Mouse (Mus musculus) kidney, postnatal 14 days (tissue): Measurements from ENCODE around the gene Acy3.
"Not testable (repeated sequence)": the region's sequence is repeated elsewhere in the genome, so short reads cannot be mapped to it uniquely, and the experiment has no call there.

Experiments used
- DNase-seq: peaks from one replicate; pipeline ENCODE4 v3.0.0; 2022; ENCODE audit warnings: mixed read lengths

The Acy3 gene

GRCm38 (mm10) chr19:3986334-3986733 is at the start of gene Acy3:
Gene Acy3 (plus strand): TSS chr19:3986570.
- peak; percentile 97 for DNase-seq

DNA sequence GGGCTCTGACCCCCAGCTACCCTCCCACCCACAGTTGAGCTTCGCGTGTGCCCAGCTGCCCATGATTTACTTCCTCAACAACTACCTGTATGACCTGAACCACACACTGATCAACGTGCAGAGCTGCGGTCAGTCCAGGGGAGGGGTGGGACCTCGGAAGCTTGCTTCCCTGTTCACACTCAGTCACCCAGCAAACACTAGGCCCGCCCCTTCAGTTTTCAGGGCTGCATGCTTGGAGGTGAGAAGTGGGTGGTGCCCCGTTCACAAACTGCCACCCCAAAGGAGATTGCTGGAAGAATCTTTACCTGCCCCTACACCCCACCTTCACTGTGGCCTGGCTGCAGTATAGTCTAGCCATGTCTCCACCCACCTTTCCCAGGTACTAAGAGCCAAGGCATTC is 44.1 kb upstream of the Acy3 start:
- DNase-seq = no peak

DNA sequence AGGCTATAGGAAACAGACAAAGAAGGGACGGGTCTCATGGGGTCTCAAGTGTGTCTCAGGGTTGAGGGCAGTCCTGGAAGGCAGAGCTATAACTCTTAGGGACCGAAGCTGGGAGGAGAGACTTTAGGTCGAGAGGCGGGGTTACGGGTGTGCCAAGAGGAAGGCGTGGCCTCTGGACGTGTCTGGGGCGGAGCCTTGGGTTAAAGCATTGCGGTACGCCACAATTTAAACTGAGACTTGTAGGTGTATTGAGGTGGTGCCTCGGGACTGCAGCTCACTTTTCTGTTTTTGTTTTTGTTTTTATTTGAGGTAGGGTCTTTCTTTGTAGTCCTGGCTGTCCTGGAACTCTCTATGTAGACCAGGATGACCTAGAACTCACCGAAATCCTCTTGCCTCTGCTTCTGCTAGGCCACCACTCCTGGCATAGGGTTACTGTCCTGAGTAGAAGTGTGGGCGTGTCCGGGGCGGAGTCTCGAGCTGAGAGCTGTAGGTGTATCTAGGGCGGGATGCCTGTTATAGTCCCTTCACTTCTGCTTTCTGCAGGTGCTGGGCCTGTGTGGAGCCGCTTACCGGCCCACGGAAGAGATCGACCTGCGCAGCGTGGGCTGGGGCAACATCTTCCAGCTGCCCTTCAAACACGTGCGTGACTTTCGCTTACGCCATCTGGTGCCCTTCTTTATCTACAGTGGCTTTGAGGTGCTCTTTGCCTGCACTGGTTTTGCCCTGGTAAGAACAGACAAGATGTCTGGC is 43.2 kb upstream of the Acy3 start:
- DNase-seq = peak; percentile 55

DNA sequence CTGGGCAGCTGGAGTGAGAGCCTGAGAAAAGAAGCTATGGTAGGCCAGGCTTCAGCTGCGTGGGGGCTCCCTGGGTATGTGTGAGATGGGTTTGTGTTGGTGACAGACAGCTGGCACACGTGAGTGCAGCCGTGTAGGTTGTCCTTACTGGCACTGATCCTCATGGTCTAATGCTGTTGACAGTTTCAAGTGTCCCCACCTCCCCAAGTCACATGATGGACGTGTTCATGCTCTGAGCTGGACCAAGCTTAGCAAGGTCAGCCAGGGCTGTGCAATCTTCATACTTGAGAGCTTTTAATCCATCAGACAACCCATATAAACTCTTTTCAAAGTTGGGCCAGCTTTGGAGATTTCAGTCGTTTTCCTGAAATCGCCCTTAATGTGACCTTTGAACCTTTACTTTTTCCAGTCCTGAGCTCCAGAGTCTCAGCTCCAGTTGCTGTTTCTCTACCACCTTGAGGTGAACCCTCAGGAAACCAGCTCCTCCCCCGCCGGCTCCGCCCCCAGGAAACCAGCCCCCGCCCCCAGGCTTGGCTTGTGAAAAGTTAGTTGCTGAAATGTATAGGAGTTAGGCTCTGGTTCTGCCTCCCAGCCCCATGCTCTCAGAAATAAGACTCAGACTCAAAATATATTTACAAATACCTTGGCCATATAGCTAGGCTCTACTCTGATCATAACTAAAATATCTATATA is 40.4 kb upstream of the Acy3 start:
- peak; percentile 71 for DNase-seq

- DNase-seq = peak; percentile 81
These were observed 39.7 kb upstream of the Acy3 start for GRCm38 (mm10) chr19:3946715-3947114.

DNA sequence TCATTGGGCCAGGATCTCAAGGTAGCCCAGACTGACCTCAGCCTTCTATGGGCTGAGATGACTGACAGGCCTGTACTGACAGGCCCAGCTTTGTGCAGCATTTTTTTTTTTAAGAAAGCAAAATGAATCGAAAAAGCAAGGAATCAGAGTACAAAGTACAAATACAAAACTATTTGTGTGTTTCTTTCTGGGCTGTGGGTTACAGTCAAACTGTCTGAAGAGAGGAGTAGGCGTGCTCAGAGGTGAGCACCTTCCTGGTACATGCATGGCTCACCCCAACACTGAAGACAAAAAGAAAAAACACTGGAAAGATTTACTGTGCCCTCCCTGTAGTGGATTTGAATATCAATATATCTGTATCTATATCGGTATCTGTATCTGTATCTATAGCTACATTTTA is 38.6 kb upstream of the Acy3 start:
- no peak for DNase-seq

GRCm38 (mm10) chr19:3948546-3948945 is 37.8 kb upstream of the Acy3 start:
- DNase-seq = peak; percentile 33

GRCm38 (mm10) chr19:3950331-3950730 is 36.0 kb upstream of the Acy3 start:
- peak; percentile 26 for DNase-seq

DNA sequence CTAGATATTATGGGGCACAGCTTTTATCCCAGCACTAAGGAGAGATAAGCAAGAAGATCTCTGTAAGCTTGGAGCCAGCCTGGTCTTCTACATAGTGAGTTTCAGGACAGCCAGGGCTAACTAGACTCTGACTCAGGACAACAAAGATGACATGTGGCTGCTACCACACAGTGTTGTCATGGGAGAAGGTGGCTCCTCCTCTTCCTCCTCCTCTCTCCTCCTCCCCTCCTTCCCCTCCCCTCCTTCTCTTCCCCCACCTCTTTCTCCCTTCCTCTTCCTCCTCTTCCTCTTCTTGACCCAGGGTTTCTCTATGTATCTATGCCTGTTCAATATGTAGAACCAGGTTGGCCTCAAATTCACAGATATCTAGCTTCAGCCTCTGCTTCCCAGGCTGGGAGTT is 34.9 kb upstream of the Acy3 start:
- no peak for DNase-seq

- no peak for DNase-seq
These were observed 34.3 kb upstream of the Acy3 start for GRCm38 (mm10) chr19:3952099-3952498.

- no peak for DNase-seq
These were observed 31.3 kb upstream of the Acy3 start for GRCm38 (mm10) chr19:3955033-3955432.

DNA sequence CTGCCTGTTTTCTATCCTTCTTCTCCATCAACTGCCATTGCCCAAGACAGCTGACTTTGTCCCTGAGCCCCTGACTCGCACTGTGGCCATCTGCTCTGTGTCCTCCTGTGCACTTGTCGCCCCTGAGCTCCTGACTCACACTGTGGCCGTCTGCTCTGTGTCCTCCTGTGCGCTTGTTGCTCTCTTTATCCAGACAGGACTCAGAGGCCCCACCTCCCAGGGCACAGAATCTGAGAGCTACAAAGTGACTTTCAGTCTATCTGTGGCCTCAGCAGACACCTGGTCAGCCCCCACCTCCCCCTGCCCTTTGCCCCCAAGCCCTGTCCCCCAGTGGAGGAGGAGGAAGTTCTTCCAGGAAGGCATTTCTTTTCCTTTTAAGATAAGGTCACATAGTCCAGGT is 30.6 kb upstream of the Acy3 start:
- no peak for DNase-seq

GRCm38 (mm10) chr19:3957296-3958036 is 28.9 kb upstream of the Acy3 start:
- peak; percentile 19 for DNase-seq

DNA sequence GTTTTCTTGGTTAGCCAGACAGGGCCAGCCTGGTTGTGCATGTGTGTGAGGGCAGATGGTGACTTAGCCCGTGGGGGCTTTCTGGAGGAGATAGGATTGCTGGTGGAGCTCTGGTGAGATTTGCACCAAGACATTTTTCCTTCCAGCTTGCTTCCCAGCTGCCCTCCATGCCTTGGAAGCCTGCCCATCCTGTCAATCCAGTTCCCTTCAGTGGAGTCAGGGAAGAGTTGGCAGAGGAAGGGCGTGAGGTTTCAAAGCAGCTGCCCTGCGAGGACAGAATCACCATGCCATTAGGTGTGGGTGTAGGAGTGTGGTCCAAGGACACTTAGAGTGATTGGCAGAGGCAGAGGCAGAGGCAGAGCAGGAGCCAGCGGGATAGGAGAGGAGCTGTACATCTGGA is 27.9 kb upstream of the Acy3 start, which contains the start of gene Aldh3b3:
Aldh3b3 (plus strand) TSS at position 176 of the 400 bp plus-strand sequence.
- DNase-seq = peak; percentile 26

GRCm38 (mm10) chr19:3959030-3959429 is 27.3 kb upstream of the Acy3 start:
- DNase-seq = peak; percentile 49

- no peak for DNase-seq
These were observed 26.2 kb upstream of the Acy3 start for GRCm38 (mm10) chr19:3960211-3960610.

DNA sequence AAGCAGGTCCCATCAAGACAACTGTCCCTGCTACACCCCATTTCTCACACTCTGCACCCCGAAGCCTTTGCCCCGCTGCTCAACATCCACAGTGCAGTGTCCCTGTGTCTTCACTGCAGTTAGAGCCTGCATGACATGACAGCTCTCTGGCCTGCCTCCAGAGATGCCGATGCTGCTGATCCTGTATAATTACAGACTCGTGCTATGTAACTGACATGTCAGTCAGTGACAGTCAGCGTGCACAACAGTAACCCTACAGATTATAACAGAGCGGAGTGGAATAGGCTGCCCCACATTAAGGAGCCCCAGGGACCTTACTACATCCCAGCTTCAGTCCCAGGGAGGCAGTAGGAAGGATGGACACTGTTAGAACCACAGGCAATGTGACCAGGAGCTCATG is 24.6 kb upstream of the Acy3 start:
- not testable (repeated sequence) for DNase-seq

DNA sequence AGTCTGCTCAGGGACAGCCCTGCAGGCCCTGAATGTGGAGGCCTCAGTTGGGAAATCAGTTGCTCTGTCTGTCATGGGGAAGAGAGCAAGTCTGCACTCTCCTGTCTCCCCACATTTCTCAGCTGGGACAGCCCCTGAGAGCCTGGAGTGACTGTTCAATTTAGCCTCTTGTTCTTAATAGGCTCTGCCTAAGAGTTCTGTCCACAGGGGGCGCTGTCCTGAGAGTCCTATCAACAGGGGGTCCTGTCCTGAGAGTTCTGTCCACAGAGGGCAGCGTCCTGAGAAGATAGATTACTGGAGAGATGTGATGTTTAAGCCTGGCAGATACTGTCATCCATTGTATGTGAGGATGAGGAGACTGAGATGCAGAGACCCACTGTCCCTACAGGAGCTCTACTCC is 23.9 kb upstream of the Acy3 start:
- no peak for DNase-seq

DNA sequence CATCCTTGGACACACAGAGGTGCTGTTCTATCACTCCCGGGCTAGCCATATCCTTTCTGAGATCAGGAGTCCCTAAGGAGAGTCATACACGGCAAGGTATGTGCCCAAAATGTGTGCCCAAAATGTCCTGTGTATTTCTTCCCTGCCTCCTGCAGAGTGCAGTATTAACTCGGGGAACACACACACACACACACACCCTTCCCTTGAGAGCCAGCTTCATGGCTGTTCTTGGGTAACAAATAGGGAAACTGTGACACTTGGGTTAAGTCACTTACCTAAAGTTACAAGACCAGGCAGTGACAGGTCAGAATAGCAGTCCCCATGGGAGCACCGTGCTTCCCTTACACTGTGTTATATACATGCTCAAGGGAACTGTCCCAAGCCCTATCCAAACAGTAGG is 22.3 kb upstream of the Acy3 start:
- no peak for DNase-seq

GRCm38 (mm10) chr19:3966330-3967075 is 19.9 kb upstream of the Acy3 start:
- no peak for DNase-seq

DNA sequence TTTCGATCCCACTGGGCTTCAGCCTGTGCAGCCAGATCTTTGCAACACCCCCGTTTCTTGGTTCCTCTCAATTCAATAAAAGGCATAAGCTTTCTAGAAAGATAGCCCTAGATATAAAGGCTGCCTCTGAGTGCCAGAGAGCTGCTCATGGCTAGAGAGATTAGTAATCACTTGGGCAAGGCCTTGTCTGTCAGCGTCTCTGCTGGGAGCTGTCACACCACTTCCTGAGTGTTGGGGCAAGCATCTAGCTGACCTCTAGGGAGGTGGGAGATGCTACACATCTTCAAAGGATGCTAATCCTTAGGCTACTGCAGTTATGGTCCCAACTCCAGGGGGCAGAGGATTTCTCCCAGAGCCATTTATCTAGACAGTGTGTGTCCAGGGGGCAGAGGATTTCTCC is 19.1 kb upstream of the Acy3 start:
- no peak for DNase-seq

DNA sequence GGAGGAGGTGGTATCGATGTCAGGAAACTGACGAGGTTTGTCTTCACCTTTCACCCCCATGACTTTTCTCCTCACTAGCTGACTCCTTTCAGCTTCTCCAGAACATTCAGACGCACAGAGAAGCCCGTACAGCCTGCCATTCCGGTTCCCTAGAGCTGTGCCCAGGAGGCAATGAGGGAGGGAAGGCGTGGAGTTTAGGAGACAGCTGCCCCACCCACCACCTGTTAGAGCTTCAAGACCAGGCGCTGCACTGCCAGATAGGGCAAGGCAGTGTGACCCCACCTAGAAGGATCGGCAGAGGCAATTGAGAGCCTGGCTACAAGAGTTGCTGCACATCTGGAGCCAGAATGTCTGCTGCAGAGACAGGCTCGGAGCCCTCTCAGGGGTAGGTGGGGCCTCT is 14.1 kb upstream of the Acy3 start, which contains the start of gene Aldh3b2:
Aldh3b2 (plus strand) TSS at position 100 of the 400 bp plus-strand sequence.
- no peak for DNase-seq

DNA sequence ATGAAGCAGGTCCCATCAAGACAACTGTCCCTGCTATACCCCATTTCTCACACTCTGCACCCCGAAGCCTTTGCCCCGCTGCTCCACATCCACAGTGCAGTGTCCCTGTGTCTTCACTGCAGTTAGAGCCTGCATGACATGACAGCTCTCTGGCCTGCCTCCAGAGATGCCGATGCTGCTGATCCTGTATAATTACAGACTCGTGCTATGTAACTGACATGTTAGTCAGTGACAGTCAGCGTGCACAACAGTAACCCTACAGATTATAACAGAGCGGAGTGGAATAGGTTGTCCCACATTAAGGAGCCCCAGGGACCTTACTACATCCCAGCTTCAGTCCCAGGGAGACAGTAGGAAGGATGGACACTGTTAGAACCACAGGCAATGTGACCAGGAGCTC is 11.8 kb upstream of the Acy3 start:
- not testable (repeated sequence) for DNase-seq
